Mouse (Mus musculus): ENCODE measurements around the gene Fkbp14. TPM values are rescaled to one million over a fixed set of nuclear protein-coding genes. Genes with fewer than 3 reads are reported as not detected.

Fkbp14 gene
- 27.2 and 28.4 TPM in 2 replicates for polyA plus RNA-seq (2016; fragmentation: Nextera tagmentation; extraction: Ambion mirVana)

DNA sequence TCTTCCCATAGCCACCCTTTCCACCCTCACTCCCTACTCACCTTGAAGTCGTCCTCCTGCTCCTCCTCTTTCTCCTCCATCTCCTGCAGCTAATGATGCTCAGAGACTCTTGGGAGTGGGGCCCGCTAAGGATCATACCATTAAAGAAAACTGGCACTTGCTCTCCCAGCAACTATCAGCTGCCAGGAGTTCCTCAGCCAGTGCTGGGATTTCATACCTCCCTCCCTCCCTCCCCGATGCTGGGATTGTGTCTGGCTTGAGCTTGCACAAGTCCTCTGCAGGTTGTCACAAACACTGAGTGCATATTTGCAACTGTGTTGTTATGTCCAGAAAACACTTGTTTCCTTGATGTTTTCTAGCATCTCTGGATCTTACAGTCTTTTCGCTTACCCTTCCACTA lies at the start of gene Fkbp14:
Gene Fkbp14, minus strand, starts transcription at position 101 of the 400 bp plus-strand sequence.
- ATAC-seq (ENCODE audit: insufficient number of reproducible peaks, low FRiP score), result no peak
- Histone ChIP-seq H3K4me1 (replicated peaks) (peaks cover 24% of the 10 kb centered on the region), H3K9ac (no peak within 1 kb of the TSS), H3K4me2 (peak within 1 kb of the TSS; percentile 74), H3K9me3 (replicated peaks) (no peaks in the 10 kb centered on the region), H3K27ac (ENCODE audit: poor library complexity, severe bottlenecking) (no peak within 1 kb of the TSS), H3K36me3 (no peaks in the 10 kb centered on the region), H3K4me3 (peak within 1 kb of the TSS; percentile 83), H3K27me3 (replicated peaks) (no peaks in the 10 kb centered on the region)
- WGBS, result 80% methylated on average over 4 of the region's 4 CpGs

DNA sequence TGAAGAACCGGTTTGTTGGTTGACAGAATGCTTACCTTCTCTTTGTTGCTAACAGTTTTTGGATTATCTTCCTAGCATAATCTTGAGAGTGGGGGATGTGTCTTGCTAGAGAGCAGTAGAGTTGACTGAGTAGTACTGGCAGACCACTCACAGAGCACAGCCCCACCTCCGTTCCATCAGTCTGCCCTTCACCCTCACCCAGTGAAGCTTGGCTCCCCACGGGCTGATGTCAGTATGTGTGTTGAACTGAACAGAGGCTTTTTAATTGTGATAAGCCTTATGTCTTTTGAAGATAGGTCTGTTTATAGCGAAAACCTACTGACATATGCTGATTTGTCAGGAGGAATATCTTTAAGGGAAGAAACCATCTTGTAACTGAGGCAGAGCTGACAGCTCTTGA lies 46.1 kb upstream of the Fkbp14 start:
- no peaks in the 10 kb centered on the region for H3K9me3 ChIP-seq (replicated peaks)
- H3K27ac ChIP-seq (ENCODE audit: poor library complexity, severe bottlenecking), result no peak overlapping the region
- no peak overlapping the region for H3K4me2 ChIP-seq
- H3K36me3 ChIP-seq, result peaks cover 24% of the 10 kb centered on the region
- H3K4me3 ChIP-seq, result no peak overlapping the region
- no peak for ATAC-seq (ENCODE audit: insufficient number of reproducible peaks, low FRiP score)
- 43% methylated on average over 4 of the region's 4 CpGs for WGBS
- H3K27me3 ChIP-seq (replicated peaks), result no peaks in the 10 kb centered on the region
- H3K9ac ChIP-seq, result no peak overlapping the region
- peaks cover 13% of the 10 kb centered on the region for H3K4me1 ChIP-seq (replicated peaks)

DNA sequence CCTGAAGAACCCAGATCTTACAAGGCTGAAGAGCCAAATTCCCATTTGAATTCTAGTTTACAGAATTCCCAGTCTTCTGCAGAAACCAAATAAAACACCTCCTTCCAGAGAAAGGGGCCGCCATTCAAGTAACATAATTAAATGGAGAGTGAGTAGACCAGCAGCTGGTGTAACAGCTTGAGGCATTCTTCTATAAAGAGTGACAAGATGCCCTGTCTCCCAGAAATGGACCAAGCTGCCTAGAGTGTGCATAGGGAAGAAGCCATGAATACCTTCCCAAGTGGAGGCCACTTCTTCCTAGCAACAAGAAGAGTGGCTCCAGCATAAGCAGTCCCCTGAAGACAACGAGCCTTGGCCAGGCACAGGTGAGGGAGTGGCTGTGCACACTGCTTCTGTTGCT lies 44.8 kb upstream of the Fkbp14 start:
- WGBS, result 85% methylated on average over 2 of the region's 2 CpGs
- H3K9ac ChIP-seq, result no peak overlapping the region
- no peaks in the 10 kb centered on the region for H3K9me3 ChIP-seq (replicated peaks)
- no peak for ATAC-seq (ENCODE audit: insufficient number of reproducible peaks, low FRiP score)
- H3K4me1 ChIP-seq (replicated peaks), result peaks cover 13% of the 10 kb centered on the region
- H3K36me3 ChIP-seq, result peaks cover 33% of the 10 kb centered on the region
- no peaks in the 10 kb centered on the region for H3K27me3 ChIP-seq (replicated peaks)
- no peak overlapping the region for H3K4me3 ChIP-seq
- no peak overlapping the region for H3K4me2 ChIP-seq
- H3K27ac ChIP-seq (ENCODE audit: poor library complexity, severe bottlenecking), result no peak overlapping the region

DNA sequence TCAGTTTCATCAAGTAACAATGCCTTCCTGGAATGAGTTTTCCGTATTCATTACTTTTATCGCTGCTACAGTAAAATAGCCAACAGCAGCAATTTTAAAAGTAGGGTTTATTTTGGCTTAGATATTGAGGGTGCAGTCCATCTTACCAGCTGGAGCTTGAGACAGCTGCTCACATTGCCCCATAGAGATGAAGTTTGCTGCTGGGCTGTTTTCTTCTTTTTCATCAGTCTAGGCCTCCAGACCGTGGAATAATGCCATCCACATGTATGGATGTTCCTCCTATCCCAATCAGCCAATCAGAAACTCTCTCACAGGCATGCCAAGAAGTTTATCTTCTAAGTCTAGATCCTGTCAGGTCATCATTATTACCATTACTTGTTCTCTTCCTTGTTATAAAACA lies 42.8 kb upstream of the Fkbp14 start:
- H3K9me3 ChIP-seq (replicated peaks), result no peaks in the 10 kb centered on the region
- ATAC-seq (ENCODE audit: insufficient number of reproducible peaks, low FRiP score), result no peak
- no peak overlapping the region for H3K9ac ChIP-seq
- no peak overlapping the region for H3K4me2 ChIP-seq
- 88% methylated on average over 3 of the region's 3 CpGs for WGBS
- H3K36me3 ChIP-seq, result peaks cover 42% of the 10 kb centered on the region
- no peak overlapping the region for H3K27ac ChIP-seq (ENCODE audit: poor library complexity, severe bottlenecking)
- H3K27me3 ChIP-seq (replicated peaks), result no peaks in the 10 kb centered on the region
- H3K4me3 ChIP-seq, result no peak overlapping the region
- peaks cover 13% of the 10 kb centered on the region for H3K4me1 ChIP-seq (replicated peaks)

DNA sequence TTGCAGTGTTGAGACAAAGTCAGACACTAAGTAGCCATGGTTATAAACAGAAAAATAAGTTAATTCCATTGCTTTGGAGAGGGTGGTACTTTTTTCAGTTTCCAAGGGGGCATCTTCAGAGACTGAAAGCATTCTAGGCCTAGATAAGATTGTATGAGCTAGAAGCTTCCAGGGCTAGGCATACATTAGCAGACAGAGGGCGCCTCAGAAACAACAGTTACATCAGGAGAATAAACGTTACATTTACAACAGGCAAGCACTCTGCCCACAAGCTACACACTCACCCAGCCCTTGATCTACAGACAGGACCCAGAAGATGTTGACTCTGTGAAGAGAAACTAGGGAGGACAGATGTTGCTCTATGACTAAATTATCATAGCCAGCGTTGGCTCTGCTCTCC lies 34.4 kb upstream of the Fkbp14 start:
- WGBS, result 45% methylated on average over 3 of the region's 3 CpGs
- no peak overlapping the region for H3K4me3 ChIP-seq
- H3K4me1 ChIP-seq (replicated peaks), result no peaks in the 10 kb centered on the region
- no peaks in the 10 kb centered on the region for H3K27me3 ChIP-seq (replicated peaks)
- no peak overlapping the region for H3K27ac ChIP-seq (ENCODE audit: poor library complexity, severe bottlenecking)
- peaks cover 44% of the 10 kb centered on the region for H3K36me3 ChIP-seq
- no peak overlapping the region for H3K9ac ChIP-seq
- ATAC-seq (ENCODE audit: insufficient number of reproducible peaks, low FRiP score), result no peak
- no peaks in the 10 kb centered on the region for H3K9me3 ChIP-seq (replicated peaks)
- no peak overlapping the region for H3K4me2 ChIP-seq

DNA sequence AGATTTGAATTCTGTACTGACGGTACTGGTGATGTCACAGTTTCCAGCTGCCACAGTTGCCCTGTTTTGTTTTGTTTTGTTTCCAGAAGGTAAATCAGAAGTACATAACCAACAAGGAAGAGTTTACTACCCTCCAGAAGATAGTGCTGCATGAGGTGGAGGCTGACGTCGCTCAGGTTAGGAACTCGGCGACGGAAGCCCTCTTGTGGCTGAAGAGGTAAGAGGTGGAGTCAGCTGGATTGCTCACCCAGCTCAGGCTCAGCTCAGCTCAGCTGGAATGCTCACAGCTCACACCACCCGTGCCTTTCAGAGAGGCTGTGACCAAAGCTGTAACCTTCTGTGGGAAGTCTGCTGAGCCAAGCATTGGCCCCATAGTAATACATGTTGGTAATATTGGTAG lies 32.6 kb upstream of the Fkbp14 start:
- H3K9ac ChIP-seq, result no peak overlapping the region
- no peaks in the 10 kb centered on the region for H3K27me3 ChIP-seq (replicated peaks)
- no peak overlapping the region for H3K4me3 ChIP-seq
- peaks cover 48% of the 10 kb centered on the region for H3K36me3 ChIP-seq
- no peaks in the 10 kb centered on the region for H3K9me3 ChIP-seq (replicated peaks)
- ATAC-seq (ENCODE audit: insufficient number of reproducible peaks, low FRiP score), result no peak
- H3K4me1 ChIP-seq (replicated peaks), result no peaks in the 10 kb centered on the region
- 20% methylated on average over 7 of the region's 7 CpGs for WGBS
- no peak overlapping the region for H3K4me2 ChIP-seq
- H3K27ac ChIP-seq (ENCODE audit: poor library complexity, severe bottlenecking), result no peak overlapping the region

DNA sequence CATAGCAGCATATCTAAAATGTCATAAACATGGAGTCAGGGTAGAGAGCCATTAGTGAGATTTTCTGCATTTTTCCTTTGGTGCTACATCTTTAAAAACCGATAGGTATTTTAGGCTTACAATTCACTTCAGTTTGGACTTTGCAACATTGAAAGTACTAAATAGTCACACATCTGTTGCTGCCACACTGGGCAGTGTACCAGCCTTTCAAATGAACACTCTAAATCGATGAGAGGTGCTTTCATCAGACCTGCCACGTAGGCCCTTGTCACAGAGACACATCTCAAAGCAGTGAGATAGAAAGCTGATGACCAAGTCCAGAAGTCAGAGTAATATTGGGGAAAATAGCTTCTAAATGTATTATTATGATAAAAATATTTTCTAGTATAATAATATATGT lies 31.3 kb upstream of the Fkbp14 start:
- H3K27ac ChIP-seq (ENCODE audit: poor library complexity, severe bottlenecking), result no peak overlapping the region
- 79% methylated on average over 3 of the region's 3 CpGs for WGBS
- H3K4me2 ChIP-seq, result no peak overlapping the region
- H3K9me3 ChIP-seq (replicated peaks), result no peaks in the 10 kb centered on the region
- no peak for ATAC-seq (ENCODE audit: insufficient number of reproducible peaks, low FRiP score)
- no peak overlapping the region for H3K9ac ChIP-seq
- H3K4me1 ChIP-seq (replicated peaks), result no peaks in the 10 kb centered on the region
- H3K4me3 ChIP-seq, result no peak overlapping the region
- H3K27me3 ChIP-seq (replicated peaks), result no peaks in the 10 kb centered on the region
- peaks cover 52% of the 10 kb centered on the region for H3K36me3 ChIP-seq

DNA sequence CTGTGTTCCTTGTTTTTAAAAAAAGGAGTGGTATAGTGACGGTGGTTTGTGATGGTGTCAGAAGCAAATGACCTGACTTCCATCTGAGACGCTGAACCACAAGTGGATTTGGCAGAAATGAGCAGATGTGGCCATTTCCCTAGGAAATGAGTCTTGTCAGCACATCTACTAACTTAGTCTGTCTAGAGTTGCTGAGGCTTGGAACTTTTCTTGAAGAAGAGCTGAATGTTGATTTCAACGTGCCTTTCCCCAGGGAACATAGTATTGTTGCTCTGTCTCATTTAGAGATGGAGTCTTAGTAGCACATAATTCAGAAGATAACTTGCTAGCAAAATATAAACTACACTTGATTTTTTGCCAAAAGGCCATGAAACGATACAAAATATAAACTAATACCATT lies 23.2 kb upstream of the Fkbp14 start:
- H3K36me3 ChIP-seq, result peaks cover 35% of the 10 kb centered on the region
- no peak overlapping the region for H3K27ac ChIP-seq (ENCODE audit: poor library complexity, severe bottlenecking)
- no peaks in the 10 kb centered on the region for H3K9me3 ChIP-seq (replicated peaks)
- no peak overlapping the region for H3K4me3 ChIP-seq
- 67% methylated on average over 4 of the region's 4 CpGs for WGBS
- no peak for ATAC-seq (ENCODE audit: insufficient number of reproducible peaks, low FRiP score)
- no peak overlapping the region for H3K4me2 ChIP-seq
- no peaks in the 10 kb centered on the region for H3K27me3 ChIP-seq (replicated peaks)
- no peak overlapping the region for H3K9ac ChIP-seq
- peaks cover 10% of the 10 kb centered on the region for H3K4me1 ChIP-seq (replicated peaks)

DNA sequence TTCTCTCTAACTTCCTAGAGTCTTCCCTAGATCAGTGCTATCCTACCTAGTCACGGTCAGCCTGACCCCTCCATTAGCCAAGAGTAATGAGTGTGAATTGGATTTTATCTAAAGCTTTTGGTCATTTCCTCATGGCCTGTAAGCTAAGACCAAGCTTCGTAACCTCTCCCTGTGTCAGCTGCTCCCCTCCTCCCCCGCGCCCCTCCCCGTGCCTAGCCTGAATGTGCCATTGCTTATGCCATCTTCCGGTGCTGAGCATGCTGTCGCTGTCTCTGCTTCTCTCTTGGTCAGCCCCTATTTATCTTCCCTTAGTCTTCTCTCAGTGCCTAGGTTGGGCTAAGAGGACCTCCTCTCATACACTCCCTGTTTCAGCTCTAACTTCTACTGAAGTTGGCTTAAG lies 22.4 kb upstream of the Fkbp14 start:
- H3K9ac ChIP-seq, result no peak overlapping the region
- 65% methylated on average over 7 of the region's 7 CpGs for WGBS
- H3K4me3 ChIP-seq, result no peak overlapping the region
- H3K27me3 ChIP-seq (replicated peaks), result no peaks in the 10 kb centered on the region
- peaks cover 35% of the 10 kb centered on the region for H3K36me3 ChIP-seq
- no peak overlapping the region for H3K4me2 ChIP-seq
- ATAC-seq (ENCODE audit: insufficient number of reproducible peaks, low FRiP score), result no peak
- peaks cover 10% of the 10 kb centered on the region for H3K4me1 ChIP-seq (replicated peaks)
- H3K9me3 ChIP-seq (replicated peaks), result no peaks in the 10 kb centered on the region
- no peak overlapping the region for H3K27ac ChIP-seq (ENCODE audit: poor library complexity, severe bottlenecking)

DNA sequence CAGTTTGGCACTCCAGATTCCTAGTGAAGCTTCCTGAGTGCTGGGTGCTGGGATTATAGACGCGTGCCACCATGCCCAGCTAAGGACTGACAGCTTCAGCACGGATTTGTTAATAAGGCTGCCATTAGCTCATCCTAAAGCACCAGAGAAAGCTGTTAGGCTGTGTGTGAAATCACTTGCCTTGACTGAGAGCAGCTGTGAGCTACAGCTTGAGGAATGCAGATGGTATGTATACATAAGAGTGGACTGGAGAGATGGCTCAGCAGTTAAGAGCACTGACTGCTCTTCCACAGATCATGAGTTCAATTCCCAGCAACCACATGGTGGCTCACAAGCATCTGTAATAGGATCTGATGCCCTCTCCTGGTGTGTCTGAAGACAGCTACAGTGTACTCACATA lies 20.3 kb upstream of the Fkbp14 start:
- Histone ChIP-seq H3K9me3 (replicated peaks) (no peaks in the 10 kb centered on the region), H3K9ac (no peak overlapping the region), H3K4me3 (no peak overlapping the region), H3K27me3 (replicated peaks) (no peaks in the 10 kb centered on the region), H3K36me3 (peaks cover 19% of the 10 kb centered on the region), H3K4me1 (replicated peaks) (peaks cover 10% of the 10 kb centered on the region), H3K4me2 (no peak overlapping the region), H3K27ac (ENCODE audit: poor library complexity, severe bottlenecking) (no peak overlapping the region)
- WGBS, result 67% methylated on average over 3 of the region's 3 CpGs
- no peak for ATAC-seq (ENCODE audit: insufficient number of reproducible peaks, low FRiP score)

DNA sequence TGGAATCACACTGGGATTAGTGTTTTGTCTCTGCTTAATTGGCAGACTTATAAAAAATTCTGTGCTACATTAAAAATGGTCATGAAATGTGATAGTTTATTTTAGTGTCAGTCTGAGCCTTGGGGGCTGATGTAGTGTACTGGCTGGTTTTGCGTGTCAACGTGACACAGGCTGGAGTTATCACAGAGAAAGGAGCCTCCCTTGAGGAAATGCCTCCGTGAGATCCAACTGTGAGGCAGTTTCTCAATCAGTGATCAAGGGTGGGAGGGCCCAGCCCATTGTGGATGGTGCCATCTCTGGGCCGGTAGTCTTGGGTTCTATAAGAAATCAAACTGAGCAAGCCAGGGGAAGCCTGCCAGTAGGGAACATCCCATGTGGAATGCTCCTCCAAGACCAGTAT lies 9.1 kb upstream of the Fkbp14 start:
- Histone ChIP-seq H3K4me2 (no peak overlapping the region), H3K9me3 (replicated peaks) (peaks cover 4% of the 10 kb centered on the region; the same call in 1 of the 2 replicates), H3K9ac (no peak overlapping the region), H3K4me3 (no peak overlapping the region), H3K36me3 (peaks cover 12% of the 10 kb centered on the region), H3K4me1 (replicated peaks) (no peaks in the 10 kb centered on the region), H3K27me3 (replicated peaks) (no peaks in the 10 kb centered on the region), H3K27ac (ENCODE audit: poor library complexity, severe bottlenecking) (no peak overlapping the region)
- ATAC-seq (ENCODE audit: insufficient number of reproducible peaks, low FRiP score), result no peak
- 53% methylated on average over 4 of the region's 4 CpGs for WGBS

DNA sequence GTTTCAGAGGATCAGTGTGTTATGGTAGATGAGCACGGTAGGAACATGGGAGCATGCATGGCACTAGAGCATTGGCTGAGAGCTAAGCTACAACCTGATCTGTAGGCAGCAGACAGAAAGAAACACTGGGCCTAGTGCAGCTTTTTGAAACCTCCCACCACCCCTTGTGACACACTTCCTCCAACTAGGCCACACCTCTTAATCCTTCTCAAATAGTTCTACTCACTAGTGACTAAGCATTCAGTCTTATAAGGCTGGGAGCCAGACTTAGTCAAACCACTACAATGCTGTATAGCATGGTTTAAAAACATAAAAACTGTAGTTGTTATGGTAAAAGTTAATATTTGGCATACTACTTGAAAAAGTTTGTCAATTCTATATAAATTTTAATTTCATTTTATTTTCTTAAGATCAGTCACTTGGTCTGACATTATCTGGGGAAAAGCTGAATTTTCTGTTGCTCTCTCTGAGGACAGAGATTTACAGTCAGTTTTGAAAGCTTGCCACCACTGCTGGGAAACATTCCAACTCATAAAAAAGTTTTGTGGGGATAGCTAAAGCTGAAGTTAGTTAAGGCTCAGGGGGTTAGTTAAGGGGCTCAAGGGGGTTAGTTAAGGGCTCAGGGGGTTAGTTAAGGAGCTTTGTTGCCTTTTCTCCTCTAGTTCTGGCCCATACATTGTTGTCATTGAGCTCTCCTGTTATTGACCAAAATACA lies 7.0 kb upstream of the Fkbp14 start:
- Histone ChIP-seq H3K4me2 (no peak overlapping the region), H3K9ac (no peak overlapping the region), H3K4me1 (replicated peaks) (0 out of 2 replicates have a peak, but pooled peaks cover 5% of the 10 kb centered on the region), H3K9me3 (replicated peaks) (no peaks in the 10 kb centered on the region; the same call in 1 of the 2 replicates), H3K36me3 (peaks cover 8% of the 10 kb centered on the region; the same call in 1 of the 2 replicates), H3K4me3 (no peak overlapping the region), H3K27me3 (replicated peaks) (no peaks in the 10 kb centered on the region), H3K27ac (ENCODE audit: poor library complexity, severe bottlenecking) (no peak overlapping the region)
- ATAC-seq (ENCODE audit: insufficient number of reproducible peaks, low FRiP score), result no peak
- 97% methylated on average over 1 of the region's 1 CpGs for WGBS

Data from heart, embryonic 12.5 days (tissue).